Mouse (Mus musculus): ENCODE measurements around the gene Bcar3. TPM values are rescaled to one million over a fixed set of nuclear protein-coding genes. Genes with fewer than 3 reads are reported as not detected.

Gene Bcar3
- 1 to 10 TPM; 7.8 to 8.4 TPM for total RNA-seq (2023)

DNA sequence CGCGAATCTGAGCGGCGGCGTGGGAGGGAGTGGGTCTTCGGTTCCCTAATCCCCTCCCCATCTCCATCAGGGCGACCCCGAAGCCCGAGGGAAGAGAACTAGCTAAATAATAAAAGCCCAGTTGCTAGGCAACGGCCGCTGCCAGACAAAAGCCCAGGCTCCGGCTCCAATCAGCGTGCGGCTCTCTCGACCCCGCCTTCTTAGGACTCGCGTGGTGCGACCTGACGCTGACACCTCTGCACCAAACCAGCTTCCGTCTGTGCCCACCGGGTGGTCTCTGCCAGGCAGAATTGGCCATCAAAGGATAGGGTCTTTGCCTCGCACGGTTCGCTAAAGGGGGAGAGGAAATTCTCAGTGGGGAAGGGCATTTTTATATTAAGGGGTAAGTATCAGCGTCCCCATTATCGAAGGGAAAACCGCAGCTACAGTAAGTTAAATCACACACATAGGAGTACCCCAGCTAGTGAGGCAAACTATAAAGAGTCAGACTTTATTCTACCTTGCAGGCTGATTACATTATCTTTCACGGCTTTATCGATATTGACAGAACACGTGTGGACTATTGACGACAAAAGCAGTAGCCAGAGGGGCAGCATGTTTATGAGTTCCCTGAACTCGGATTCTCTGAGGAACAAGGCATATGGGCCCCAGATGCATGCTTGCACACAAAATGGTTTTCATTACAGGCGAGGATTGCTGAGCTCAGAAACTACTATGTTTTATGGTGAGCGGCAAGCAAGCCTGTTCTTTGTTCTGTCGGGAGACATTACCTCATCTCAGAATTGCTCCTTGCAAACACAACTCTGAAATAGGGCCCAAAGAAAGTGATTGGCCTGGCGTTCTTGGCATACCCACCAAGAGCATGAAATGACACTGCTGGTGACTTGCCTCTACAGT, at the start of gene Bcar3:
Gene Bcar3, plus strand, starts transcription at position 183 of the 897 bp plus-strand sequence.

DNA sequence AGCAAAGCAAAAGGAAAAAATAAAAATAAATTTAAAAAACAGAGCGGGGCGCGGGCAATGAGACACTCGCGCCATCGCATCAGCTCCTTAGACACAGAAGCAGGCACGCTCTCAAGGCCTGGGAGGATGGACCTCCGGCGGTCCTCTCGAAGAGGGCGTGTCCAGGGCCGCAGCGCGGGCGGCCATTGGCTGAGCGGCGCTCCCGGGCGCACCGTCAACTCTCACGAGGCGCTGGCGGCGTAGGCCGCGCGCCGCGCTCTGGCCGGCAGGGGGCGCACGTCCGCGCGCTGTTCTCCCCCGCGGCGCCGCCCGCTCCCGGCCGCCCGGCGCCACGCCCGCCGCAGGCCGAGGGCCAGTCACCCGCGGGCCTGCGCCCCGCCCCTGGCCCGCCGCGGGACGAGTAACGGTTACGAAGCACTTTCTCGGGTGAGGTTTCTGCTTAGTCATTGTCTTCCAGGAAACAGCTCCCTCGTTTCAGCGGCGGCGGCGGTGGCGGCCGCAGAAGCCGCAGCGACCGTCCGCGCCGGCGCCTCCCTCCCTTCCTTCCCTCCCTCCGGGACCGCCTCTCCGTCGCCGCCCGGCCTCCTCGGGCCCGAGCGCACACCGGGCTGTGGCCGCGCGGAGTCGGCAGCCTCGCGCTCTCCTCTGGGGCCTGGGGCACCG, 48.6 kb upstream of the Bcar3 start, which contains the start of gene Gclm:
Gene Gclm, plus strand, starts transcription at position 343 of the 663 bp plus-strand sequence.

GRCm38 (mm10) chr3:122274241-122275024, 19.5 kb upstream of the Bcar3 start, which contains the start of gene Dnttip2:
Gene Dnttip2 (plus strand): TSS chr3:122274388.

Other genes with a start within 250 kb of the Bcar3 start
- under 1 TPM; 0.15 to 0.26 TPM for gene Abca4, start 249.7 kb upstream of the Bcar3 start, total RNA-seq (2023)
- 10 to 100 TPM; 69.3 to 77.5 TPM for gene Gclm, start 48.6 kb upstream of the Bcar3 start, total RNA-seq (2023)
- 10 to 100 TPM; 32.2 to 32.6 TPM for gene Dnttip2, start 19.7 kb upstream of the Bcar3 start, total RNA-seq (2023)

Data from neutrophil, adult 83 days (primary cell).